Mouse (Mus musculus): ENCODE results near the gene Pomgnt2. TPM values are rescaled to one million over a fixed set of nuclear protein-coding genes. Genes with fewer than 3 reads are reported as not detected.
A peak's percentile ranks its signal among the peaks of the same experiment; 100 is the strongest.

Gene Pomgnt2
- polyA plus RNA-seq, 1 experiment from 2014 or later, result 15.8 TPM

GRCm38 (mm10) chr9:121973207-121973606 is 23.7 kb downstream of the Pomgnt2 start:
- no peaks in the 10 kb centered on the region for H3K36me3 ChIP-seq (ENCODE audit: control insufficient read depth, insufficient read depth, low read length)
- no peak overlapping the region for H3K27ac ChIP-seq (replicated peaks; ENCODE audit: low read depth, low read length)
- no peak overlapping the region for H3K4me3 ChIP-seq (ENCODE audit: low read depth, low read length)
- 67% methylated on average over 1 of the region's 1 CpGs for WGBS
- no peak for DNase-seq (ENCODE audit: low spot score)
- peaks cover 9% of the 10 kb centered on the region; the same call in 1 of the 2 replicates for H3K4me1 ChIP-seq (ENCODE audit: control insufficient read depth, insufficient read depth, low read length)
- H3K4me2 ChIP-seq (ENCODE audit: low read depth, low read length), result no peak overlapping the region
- no peaks in the 10 kb centered on the region for H3K9me3 ChIP-seq (ENCODE audit: control insufficient read depth, low read length)
- no peaks in the 10 kb centered on the region for H3K27me3 ChIP-seq (replicated peaks; ENCODE audit: control insufficient read depth, insufficient read depth, low read length)
- no peak overlapping the region for H3K9ac ChIP-seq (ENCODE audit: low read depth, low read length)
- ATAC-seq (ENCODE audit: low read depth), result no peak

- Histone ChIP-seq H3K4me3 (ENCODE audit: low read depth, low read length) (no peak overlapping the region), H3K36me3 (ENCODE audit: control insufficient read depth, insufficient read depth, low read length) (no peaks in the 10 kb centered on the region), H3K9ac (ENCODE audit: low read depth, low read length) (no peak overlapping the region), H3K4me2 (ENCODE audit: low read depth, low read length) (no peak overlapping the region), H3K27me3 (replicated peaks; ENCODE audit: control insufficient read depth, insufficient read depth, low read length) (no peaks in the 10 kb centered on the region), H3K27ac (replicated peaks; ENCODE audit: low read depth, low read length) (peak overlapping the region; percentile 70), H3K9me3 (ENCODE audit: control insufficient read depth, low read length) (no peaks in the 10 kb centered on the region), H3K4me1 (ENCODE audit: control insufficient read depth, insufficient read depth, low read length) (peaks cover 9% of the 10 kb centered on the region; the same call in 1 of the 2 replicates)
- peak; percentile 72 for ATAC-seq (ENCODE audit: low read depth)
- DNase-seq (ENCODE audit: low spot score), result peak; percentile 73
- WGBS, result 30% methylated on average over 5 of the region's 5 CpGs
Measured at GRCm38 (mm10) chr9:121969841-121970381, 27.0 kb downstream of the Pomgnt2 start.

GRCm38 (mm10) chr9:121968258-121968657 is 28.7 kb downstream of the Pomgnt2 start:
- no peak for ATAC-seq (ENCODE audit: low read depth)
- H3K9ac ChIP-seq (ENCODE audit: low read depth, low read length), result no peak overlapping the region
- no peaks in the 10 kb centered on the region for H3K36me3 ChIP-seq (ENCODE audit: control insufficient read depth, insufficient read depth, low read length)
- peaks cover 9% of the 10 kb centered on the region; the same call in 1 of the 2 replicates for H3K4me1 ChIP-seq (ENCODE audit: control insufficient read depth, insufficient read depth, low read length)
- 68% methylated on average over 5 of the region's 5 CpGs for WGBS
- no peak overlapping the region for H3K4me3 ChIP-seq (ENCODE audit: low read depth, low read length)
- DNase-seq (ENCODE audit: low spot score), result peak; percentile 42
- H3K9me3 ChIP-seq (ENCODE audit: control insufficient read depth, low read length), result no peaks in the 10 kb centered on the region
- H3K27me3 ChIP-seq (replicated peaks; ENCODE audit: control insufficient read depth, insufficient read depth, low read length), result no peaks in the 10 kb centered on the region
- H3K27ac ChIP-seq (replicated peaks; ENCODE audit: low read depth, low read length), result 0 out of 2 replicates have a peak overlapping the region, but pooled peaks have one; percentile 48
- no peak overlapping the region for H3K4me2 ChIP-seq (ENCODE audit: low read depth, low read length)

- DNase-seq (ENCODE audit: low spot score) (no peak), ATAC-seq (ENCODE audit: low read depth) (no peak)
- H3K36me3 ChIP-seq (ENCODE audit: control insufficient read depth, insufficient read depth, low read length), result no peaks in the 10 kb centered on the region
- no peak overlapping the region for H3K9ac ChIP-seq (ENCODE audit: low read depth, low read length)
- WGBS, result 86% methylated on average over 7 of the region's 7 CpGs
- H3K27ac ChIP-seq (replicated peaks; ENCODE audit: low read depth, low read length), result no peak overlapping the region
- H3K9me3 ChIP-seq (ENCODE audit: control insufficient read depth, low read length), result no peaks in the 10 kb centered on the region
- no peak overlapping the region for H3K4me2 ChIP-seq (ENCODE audit: low read depth, low read length)
- H3K4me1 ChIP-seq (ENCODE audit: control insufficient read depth, insufficient read depth, low read length), result peaks cover 5% of the 10 kb centered on the region
- H3K4me3 ChIP-seq (ENCODE audit: low read depth, low read length), result no peak overlapping the region
- H3K27me3 ChIP-seq (replicated peaks; ENCODE audit: control insufficient read depth, insufficient read depth, low read length), result no peaks in the 10 kb centered on the region
Measured at GRCm38 (mm10) chr9:121964941-121965340, 32.0 kb downstream of the Pomgnt2 start.

GRCm38 (mm10) chr9:121959966-121960635 is 36.8 kb downstream of the Pomgnt2 start:
- H3K27ac ChIP-seq (replicated peaks; ENCODE audit: low read depth, low read length), result peak overlapping the region; percentile 72
- no peaks in the 10 kb centered on the region for H3K27me3 ChIP-seq (replicated peaks; ENCODE audit: control insufficient read depth, insufficient read depth, low read length)
- no peaks in the 10 kb centered on the region for H3K36me3 ChIP-seq (ENCODE audit: control insufficient read depth, insufficient read depth, low read length)
- H3K9ac ChIP-seq (ENCODE audit: low read depth, low read length), result no peak overlapping the region
- H3K4me1 ChIP-seq (ENCODE audit: control insufficient read depth, insufficient read depth, low read length), result peaks cover 6% of the 10 kb centered on the region; the same call in 1 of the 2 replicates
- no peak overlapping the region for H3K4me2 ChIP-seq (ENCODE audit: low read depth, low read length)
- H3K9me3 ChIP-seq (ENCODE audit: control insufficient read depth, low read length), result no peaks in the 10 kb centered on the region
- peak; percentile 45 for DNase-seq (ENCODE audit: low spot score)
- H3K4me3 ChIP-seq (ENCODE audit: low read depth, low read length), result no peak overlapping the region
- WGBS, result 22% methylated on average over 7 of the region's 7 CpGs
- peak; percentile 63; the same call in 1 of the 2 replicates for ATAC-seq (ENCODE audit: low read depth)

GRCm38 (mm10) chr9:121952596-121952995 is 44.3 kb downstream of the Pomgnt2 start:
- ATAC-seq (ENCODE audit: low read depth), result no peak
- peaks cover 20% of the 10 kb centered on the region for H3K4me1 ChIP-seq (ENCODE audit: control insufficient read depth, insufficient read depth, low read length)
- H3K9ac ChIP-seq (ENCODE audit: low read depth, low read length), result no peak overlapping the region
- no peaks in the 10 kb centered on the region for H3K36me3 ChIP-seq (ENCODE audit: control insufficient read depth, insufficient read depth, low read length)
- WGBS, result 82% methylated on average over 6 of the region's 6 CpGs
- no peaks in the 10 kb centered on the region for H3K9me3 ChIP-seq (ENCODE audit: control insufficient read depth, low read length)
- peak overlapping the region; percentile 18; the same call in 1 of the 2 replicates for H3K4me2 ChIP-seq (ENCODE audit: low read depth, low read length)
- H3K4me3 ChIP-seq (ENCODE audit: low read depth, low read length), result no peak overlapping the region
- H3K27me3 ChIP-seq (replicated peaks; ENCODE audit: control insufficient read depth, insufficient read depth, low read length), result no peaks in the 10 kb centered on the region
- 0 out of 2 replicates have a peak overlapping the region, but pooled peaks have one; percentile 59 for H3K27ac ChIP-seq (replicated peaks; ENCODE audit: low read depth, low read length)
- DNase-seq (ENCODE audit: low spot score), result peak; percentile 32

- Histone ChIP-seq H3K9me3 (ENCODE audit: control insufficient read depth, low read length) (no peaks in the 10 kb centered on the region), H3K27me3 (replicated peaks; ENCODE audit: control insufficient read depth, insufficient read depth, low read length) (no peaks in the 10 kb centered on the region), H3K9ac (ENCODE audit: low read depth, low read length) (peak overlapping the region; percentile 59), H3K4me2 (ENCODE audit: low read depth, low read length) (peak overlapping the region; percentile 55), H3K36me3 (ENCODE audit: control insufficient read depth, insufficient read depth, low read length) (no peaks in the 10 kb centered on the region), H3K27ac (replicated peaks; ENCODE audit: low read depth, low read length) (peak overlapping the region; percentile 81), H3K4me1 (ENCODE audit: control insufficient read depth, insufficient read depth, low read length) (peaks cover 20% of the 10 kb centered on the region), H3K4me3 (ENCODE audit: low read depth, low read length) (peak overlapping the region; percentile 36)
- no peak for DNase-seq (ENCODE audit: low spot score)
- WGBS, result 29% methylated on average over 4 of the region's 4 CpGs
- ATAC-seq (ENCODE audit: low read depth), result peak; percentile 48
Measured at GRCm38 (mm10) chr9:121951114-121951423, 45.8 kb downstream of the Pomgnt2 start.

GRCm38 (mm10) chr9:121950418-121951113 is 46.3 kb downstream of the Pomgnt2 start, which contains the start of gene Fam198a:
Gene Fam198a, plus strand, starts transcription at chr9:121950988.
- WGBS, result 12% methylated on average over 12 of the region's 14 CpGs
- ATAC-seq (ENCODE audit: low read depth), result peak; percentile 93
- peak within 1 kb of the TSS; percentile 59 for H3K9ac ChIP-seq (ENCODE audit: low read depth, low read length)

More at GRCm38 (mm10) chr9:121950418-121951113, 46.3 kb downstream of the Pomgnt2 start, which contains the start of gene Fam198a:
- H3K36me3 ChIP-seq (ENCODE audit: control insufficient read depth, insufficient read depth, low read length), result no peaks in the 10 kb centered on the region
- H3K4me2 ChIP-seq (ENCODE audit: low read depth, low read length), result peak within 1 kb of the TSS; percentile 55
- peak; percentile 88 for DNase-seq (ENCODE audit: low spot score)
- no peaks in the 10 kb centered on the region for H3K27me3 ChIP-seq (replicated peaks; ENCODE audit: control insufficient read depth, insufficient read depth, low read length)
- H3K9me3 ChIP-seq (ENCODE audit: control insufficient read depth, low read length), result no peaks in the 10 kb centered on the region
- peak within 1 kb of the TSS; percentile 81 for H3K27ac ChIP-seq (replicated peaks; ENCODE audit: low read depth, low read length)
- peaks cover 20% of the 10 kb centered on the region for H3K4me1 ChIP-seq (ENCODE audit: control insufficient read depth, insufficient read depth, low read length)
- H3K4me3 ChIP-seq (ENCODE audit: low read depth, low read length), result peak within 1 kb of the TSS; percentile 36

Data from embryonic facial prominence, embryonic 14.5 days (tissue).